Mouse (Mus musculus) intestine, postnatal 0 days (tissue): ENCODE data around the gene Tecpr2. TPM values are rescaled to one million over a fixed set of nuclear protein-coding genes. Genes with fewer than 3 reads are reported as not detected.

Experiments used
- ATAC-seq: fragments of 200-750 bp; cut with Nextera tagmentation; 2 replicates; pipeline ENCODE4 v1.8.0; 2017; ENCODE audit warnings: mild to moderate bottlenecking, moderate TSS enrichment, moderate library complexity
- H3K27ac ChIP-seq: fragments of 300-500 bp; sonication (generic); 2 replicates; pipeline ENCODE4 v1.5.1; 2014; ENCODE audit warnings: mild to moderate bottlenecking, low read depth, low read length, moderate library complexity
- H3K27me3 ChIP-seq: fragments of 300-500 bp; sonication (generic); replicated peaks from 2 replicates; pipeline ENCODE4 v1.6.1; 2014; ENCODE audit warnings: low read length, mixed read lengths; ENCODE audit not compliant: control insufficient read depth, insufficient read depth
- H3K36me3 ChIP-seq: fragments of 300-500 bp; sonication (generic); 2 replicates; pipeline ENCODE4 v1.6.1; 2014; ENCODE audit warnings: mild to moderate bottlenecking, moderate library complexity; ENCODE audit not compliant: control insufficient read depth, insufficient read depth
- H3K4me1 ChIP-seq: fragments of 300-500 bp; sonication (generic); replicated peaks from 2 replicates; pipeline ENCODE4 v1.6.1; 2014; ENCODE audit warnings: antibody characterized with exemption, low read length, mixed read lengths; ENCODE audit not compliant: control insufficient read depth, insufficient read depth
- H3K4me2 ChIP-seq: fragments of 300-500 bp; sonication (generic); replicated peaks from 2 replicates; pipeline ENCODE4 v1.6.1; 2014; ENCODE audit warnings: low read depth, mild to moderate bottlenecking, moderate library complexity
- H3K4me3 ChIP-seq: fragments of 300-500 bp; sonication (generic); 2 replicates; pipeline ENCODE4 v1.5.1; 2014; ENCODE audit warnings: low read depth, low read length
- H3K9ac ChIP-seq: fragments of 300-500 bp; sonication (generic); 2 replicates; pipeline ENCODE4 v1.6.1; 2014; ENCODE audit warnings: mild to moderate bottlenecking, low read depth, low read length
- H3K9me3 ChIP-seq: fragments of 300-500 bp; sonication (generic); 2 replicates; pipeline ENCODE4 v1.6.1; 2016; ENCODE audit warnings: mixed run types; ENCODE audit not compliant: control insufficient read depth
- CTCF ChIP-seq: sonication (generic); IDR thresholded peaks from 2 replicates; pipeline ENCODE4 v1.5.1; 2016; ENCODE audit warnings: low read depth, mild to moderate bottlenecking, control low read depth, antibody characterized with exemption, moderate library complexity
- WGBS: fragments of 180-500 bp; shearing (Covaris S2); extraction: QIAGEN DNeasy Blood & Tissue Kit; methylation state at CpG from one replicate; pipeline ENCODE4 v1.1.7; 2014; 5-methylcytosine and 5-hydroxymethylcytosine counted together
- polyA plus RNA-seq: library from polyadenylated mRNA; unstranded; fragments of >200 nt; fragmentation: Nextera tagmentation; extraction: Ambion mirVana; gene quantifications from 2 replicates; pipeline ENCODE4 v1.2.1, GENCODE M21; 2015

Tecpr2 gene
- polyA plus RNA-seq, 1 experiment from 2014 or later: 1.3 TPM

DNA sequence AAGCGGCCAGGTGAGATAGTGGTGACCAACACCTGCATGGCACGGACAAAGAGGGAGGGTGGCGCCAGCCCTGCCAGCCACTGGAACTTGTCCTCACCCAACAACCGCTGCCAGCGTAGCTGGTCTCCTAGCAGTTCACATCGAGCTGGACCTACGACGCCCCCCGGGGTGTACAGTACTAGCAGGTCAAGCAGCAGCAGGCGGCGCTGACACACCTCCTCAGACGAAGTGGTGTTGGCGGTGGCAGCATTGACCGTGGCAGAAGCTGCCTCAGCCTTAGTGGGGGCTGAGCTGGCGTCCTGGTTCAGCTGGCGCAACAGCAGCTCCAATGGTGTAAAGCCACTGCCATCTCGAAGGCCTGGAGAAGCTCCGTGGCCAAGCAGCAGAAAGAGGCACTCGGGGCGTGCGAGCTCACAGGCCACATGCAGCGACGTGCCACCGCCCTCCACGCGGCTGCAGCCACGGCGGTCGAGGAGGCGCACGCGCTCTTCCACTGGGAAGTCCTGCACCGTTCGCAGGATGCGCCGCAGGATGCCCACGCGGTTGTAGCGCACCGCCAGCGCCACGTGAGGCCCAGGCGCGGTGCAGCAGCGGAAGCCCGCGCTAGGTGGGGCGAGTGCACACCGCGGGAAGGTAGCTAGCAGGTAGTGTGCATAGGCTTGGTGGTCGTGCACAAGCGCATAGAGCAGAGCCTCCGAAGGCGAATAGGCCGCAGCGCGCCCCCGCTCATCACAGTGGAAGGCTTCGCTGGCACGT lies 87.7 kb downstream of the Tecpr2 start:
- TF ChIP-seq CTCF: no peak
- Histone ChIP-seq H3K4me2 (peak overlapping the region; percentile 72), H3K9ac (no peak overlapping the region), H3K36me3 (peaks cover 42% of the 10 kb centered on the region), H3K9me3 (no peaks in the 10 kb centered on the region), H3K4me1 (no peaks in the 10 kb centered on the region), H3K27me3 (no peaks in the 10 kb centered on the region), H3K4me3 (no peak overlapping the region), H3K27ac (peak overlapping the region; percentile 17; the same call in 1 of the 2 replicates)
- 90% methylated on average over 60 of the region's 60 CpGs for WGBS
- ATAC-seq: no peak

GRCm38 (mm10) chr12:110977345-110977733 lies 88.3 kb downstream of the Tecpr2 start:
- H3K4me3 ChIP-seq: peak overlapping the region; percentile 53

DNA sequence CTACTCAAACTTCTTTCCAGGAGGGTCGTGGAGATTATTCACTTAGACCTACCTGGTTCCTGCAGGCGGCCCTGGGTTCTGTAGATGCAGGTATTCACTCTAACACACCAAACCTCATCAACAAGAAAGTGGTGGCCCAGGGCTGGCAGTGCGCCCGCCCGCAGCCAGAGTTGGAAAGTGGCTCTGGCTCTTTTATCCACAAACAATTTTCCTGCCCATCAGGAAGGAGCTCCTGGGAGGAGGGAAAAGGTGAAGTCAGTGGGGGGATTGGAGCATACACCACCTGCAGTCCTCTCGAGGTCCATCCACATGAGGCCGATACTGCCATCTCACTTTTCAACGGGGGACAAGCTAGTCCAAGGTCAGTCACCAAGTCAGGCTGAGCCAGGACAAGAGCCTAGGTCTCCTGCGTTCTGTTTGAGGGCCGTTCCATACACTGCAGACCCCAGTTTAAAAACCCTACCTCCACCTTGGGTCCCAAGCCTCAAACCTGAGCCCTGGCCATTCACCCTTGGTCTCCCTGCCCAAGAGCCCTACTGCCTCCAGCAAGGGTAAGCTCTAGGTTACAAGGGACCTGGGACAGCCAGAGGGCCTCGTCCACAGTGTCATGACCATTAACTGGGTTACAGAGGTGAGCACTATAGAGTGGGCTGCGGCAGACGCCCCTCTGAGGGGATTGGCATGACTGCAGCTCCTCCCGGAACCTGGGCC lies 89.0 kb downstream of the Tecpr2 start:
- Histone ChIP-seq H3K4me2 (peak overlapping the region; percentile 72), H3K9ac (peak overlapping the region; percentile 77)
- 35% methylated on average over 14 of the region's 14 CpGs for WGBS

More at GRCm38 (mm10) chr12:110977345-110977733, 88.3 kb downstream of the Tecpr2 start:
- no peak for ATAC-seq
- Histone ChIP-seq H3K27me3 (no peaks in the 10 kb centered on the region), H3K9me3 (no peaks in the 10 kb centered on the region), H3K9ac (0 out of 2 replicates have a peak overlapping the region, but pooled peaks have one; percentile 77), H3K4me2 (peak overlapping the region; percentile 72), H3K4me1 (no peaks in the 10 kb centered on the region), H3K27ac (peak overlapping the region; percentile 89; the same call in 1 of the 2 replicates), H3K36me3 (peaks cover 40% of the 10 kb centered on the region)
- no peak for TF ChIP-seq CTCF
- 92% methylated on average over 18 of the region's 18 CpGs for WGBS

DNA sequence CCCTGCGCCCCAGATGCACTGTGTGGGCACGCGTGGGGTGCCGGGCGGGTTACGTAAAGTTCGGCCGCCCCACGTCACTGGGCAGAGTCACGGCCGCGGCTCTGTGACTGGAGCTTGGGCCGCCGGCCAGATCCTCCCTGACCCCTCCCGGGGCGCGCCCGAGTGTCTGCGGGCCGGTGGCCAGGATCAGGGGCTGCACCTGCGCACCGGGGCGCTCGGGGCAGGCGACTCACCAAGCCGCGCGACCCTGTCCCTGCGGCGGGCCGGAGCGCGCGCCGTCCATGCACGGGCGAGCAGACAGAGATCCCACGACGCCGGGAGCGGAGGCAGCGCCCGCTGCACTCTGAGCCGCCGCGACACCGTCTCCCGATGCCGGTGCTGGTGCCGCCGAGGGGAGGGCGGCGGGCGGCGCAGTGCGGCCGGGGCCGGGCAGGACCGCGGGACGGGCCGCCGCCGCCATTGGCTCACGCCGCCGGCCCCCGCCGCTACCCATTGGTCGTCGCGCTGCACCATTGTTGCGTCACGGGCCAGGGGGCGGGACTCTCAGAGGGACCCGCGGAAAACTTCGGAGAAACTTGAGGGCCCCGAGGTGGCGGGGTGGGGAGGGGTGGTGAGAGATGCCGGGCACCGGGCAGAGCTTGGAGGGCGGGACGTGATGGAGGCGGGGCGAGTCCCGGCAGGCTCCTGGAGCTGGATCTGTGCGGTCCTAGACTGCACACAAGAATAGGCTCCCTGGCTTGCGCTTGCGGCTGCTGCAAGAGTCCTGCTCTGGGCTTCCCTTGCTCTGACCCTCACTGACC lies 89.7 kb downstream of the Tecpr2 start, which contains the start of gene Ankrd9:
Gene Ankrd9 (minus strand): TSS at position 434 of the 800 bp plus-strand sequence.
- peak within 1 kb of the TSS; percentile 72 for H3K4me2 ChIP-seq
- peak; percentile 86 for ATAC-seq

More for the DNA sequence above, 89.0 kb downstream of the Tecpr2 start:
- Histone ChIP-seq H3K4me3 (peak overlapping the region; percentile 53), H3K36me3 (peaks cover 40% of the 10 kb centered on the region), H3K27me3 (no peaks in the 10 kb centered on the region), H3K27ac (peak overlapping the region; percentile 89), H3K9me3 (no peaks in the 10 kb centered on the region), H3K4me1 (no peaks in the 10 kb centered on the region)
- no peak for ATAC-seq
- TF ChIP-seq CTCF: no peak

DNA sequence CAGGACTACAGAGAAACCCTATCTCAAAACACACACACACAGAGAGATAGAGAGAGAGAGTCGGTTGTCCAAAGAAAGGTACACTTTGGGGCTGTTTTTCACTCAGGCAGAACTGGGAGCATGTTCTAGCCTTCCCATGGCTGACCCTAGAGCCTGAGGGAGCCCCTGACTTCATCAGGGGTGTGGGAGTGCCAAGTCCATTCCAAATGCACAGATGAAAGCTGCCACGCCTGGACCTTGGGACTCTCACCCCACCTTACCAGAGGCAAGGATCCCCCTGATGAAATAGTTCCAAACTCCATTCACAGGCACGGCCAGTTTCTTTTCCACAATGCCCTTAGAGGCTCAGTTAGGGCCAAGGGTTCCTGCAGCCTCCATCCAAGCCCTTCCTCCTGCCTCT lies 90.7 kb downstream of the Tecpr2 start:
- WGBS: 41% methylated on average over 3 of the region's 3 CpGs
- H3K9ac ChIP-seq: no peak overlapping the region

More for the DNA sequence above, 89.7 kb downstream of the Tecpr2 start, which contains the start of gene Ankrd9:
- Histone ChIP-seq H3K36me3 (peaks cover 37% of the 10 kb centered on the region), H3K9ac (peak within 1 kb of the TSS; percentile 77), H3K27ac (peak within 1 kb of the TSS; percentile 89), H3K27me3 (no peaks in the 10 kb centered on the region), H3K4me3 (peak within 1 kb of the TSS; percentile 53), H3K4me1 (0 out of 2 replicates have a peak, but pooled peaks cover 3% of the 10 kb centered on the region), H3K9me3 (no peaks in the 10 kb centered on the region)
- TF ChIP-seq CTCF: no peak
- WGBS: under 1% methylated on average over 67 of the region's 90 CpGs

More for the DNA sequence above, 90.7 kb downstream of the Tecpr2 start:
- Histone ChIP-seq H3K9me3 (no peaks in the 10 kb centered on the region), H3K4me2 (peak overlapping the region; percentile 72), H3K36me3 (peaks cover 27% of the 10 kb centered on the region), H3K4me1 (0 out of 2 replicates have a peak, but pooled peaks cover 5% of the 10 kb centered on the region), H3K27ac (peak overlapping the region; percentile 89), H3K27me3 (no peaks in the 10 kb centered on the region), H3K4me3 (0 out of 2 replicates have a peak overlapping the region, but pooled peaks have one; percentile 53)
- peak; percentile 64 for ATAC-seq
- TF ChIP-seq CTCF: no peak
